Mouse (Mus musculus) ES-E14 (cell line): Measurements from ENCODE around the gene Reg3a.

Experiments
- CHD2 ChIP-seq: IDR thresholded peaks from 2 replicates; pipeline ENCODE4 v1.6.1; 2014; ENCODE audit warnings: mild to moderate bottlenecking, low read depth, low read length, inconsistent platforms
- HCFC1 ChIP-seq: IDR thresholded peaks from 2 replicates; pipeline ENCODE4 v1.6.1; 2012; ENCODE audit warnings: low read length, inconsistent platforms, borderline replicate concordance; ENCODE audit not compliant: insufficient read depth
- ZNF384 ChIP-seq: IDR thresholded peaks from 2 replicates; pipeline ENCODE4 v1.6.1; 2012; ENCODE audit warnings: low read depth, low read length, inconsistent platforms

- TF ChIP-seq CHD2 (no peak), ZNF384 (no peak), HCFC1 (no peak)
These were observed 18.4 kb upstream of the Reg3a start for GRCm38 (mm10) chr6:78361971-78362563.
